Mouse (Mus musculus) cerebellum, adult 8-10 months (tissue): ENCODE measurements at regions not wholly inside any gene's neighbourhood (a gene's known extent, or its start where the extent isn't known, plus 50 kb on each side); places are given as distances from the start of the nearest gene placed in this dataset.

ENCODE experiments used
- DNase-seq: peaks from one replicate; pipeline ENCODE4 v3.0.0; 2022

DNA sequence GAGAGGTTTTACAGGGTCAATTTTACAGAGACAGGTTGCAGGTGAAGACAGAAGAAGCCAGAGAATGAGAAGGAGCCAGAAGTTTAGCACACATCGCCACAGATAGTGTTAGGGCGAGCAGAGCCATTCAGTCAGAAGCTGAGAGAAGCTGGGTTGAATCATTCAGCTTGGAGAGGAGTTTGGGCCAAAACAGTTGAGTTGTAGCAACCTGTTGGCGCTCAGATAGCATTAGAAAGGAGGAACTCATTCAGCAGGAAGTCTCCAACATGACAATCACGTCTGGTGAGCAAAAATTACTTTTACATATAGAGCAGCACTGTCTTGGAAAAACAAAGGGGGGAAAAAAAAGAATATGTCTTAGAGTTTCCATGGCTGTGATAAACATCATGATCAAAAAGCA lies 53.2 kb downstream of the Fam43a start:
- no peak for DNase-seq

DNA sequence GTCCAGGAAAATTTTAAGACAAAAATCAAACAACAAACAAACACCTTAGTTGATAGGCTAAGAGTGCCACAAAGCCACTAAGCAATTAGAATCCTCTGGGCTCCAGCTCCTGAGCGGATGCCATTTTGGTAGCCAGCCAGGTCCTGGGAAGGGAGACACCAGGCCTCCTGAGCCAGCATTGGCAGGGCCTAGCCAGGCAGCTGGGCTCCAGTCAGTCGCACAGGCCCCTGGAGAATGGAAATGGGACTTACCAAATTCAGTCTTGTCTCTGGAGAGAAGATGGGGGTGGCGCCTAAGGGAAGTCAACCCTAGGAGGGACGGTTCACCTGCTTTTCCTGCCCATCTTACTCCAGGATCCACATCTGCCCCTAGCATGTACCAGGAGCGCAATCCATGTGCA lies 54.3 kb downstream of the Fam43a start:
- peak; percentile 32 for DNase-seq

DNA sequence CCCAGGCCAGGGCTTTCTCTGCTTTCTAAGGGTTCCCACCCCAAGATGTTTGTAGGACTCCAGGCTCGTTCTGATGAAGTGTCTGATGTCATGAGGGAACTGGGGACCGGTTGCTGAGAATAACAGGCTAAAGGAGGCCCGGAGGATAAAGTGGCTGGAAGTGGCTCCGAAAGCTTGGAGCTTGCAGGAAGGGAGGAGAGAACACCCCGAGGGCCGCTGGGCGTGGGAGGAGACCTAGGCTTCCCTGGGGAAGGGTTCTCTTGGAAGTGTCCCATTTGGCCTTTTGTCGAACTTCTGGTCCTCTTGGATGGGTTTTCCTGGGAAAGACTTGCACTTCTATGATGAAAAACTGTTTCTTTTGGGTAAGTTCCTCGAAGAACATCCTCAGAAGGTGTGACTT lies 54.7 kb downstream of the Fam43a start:
- DNase-seq: no peak

DNA sequence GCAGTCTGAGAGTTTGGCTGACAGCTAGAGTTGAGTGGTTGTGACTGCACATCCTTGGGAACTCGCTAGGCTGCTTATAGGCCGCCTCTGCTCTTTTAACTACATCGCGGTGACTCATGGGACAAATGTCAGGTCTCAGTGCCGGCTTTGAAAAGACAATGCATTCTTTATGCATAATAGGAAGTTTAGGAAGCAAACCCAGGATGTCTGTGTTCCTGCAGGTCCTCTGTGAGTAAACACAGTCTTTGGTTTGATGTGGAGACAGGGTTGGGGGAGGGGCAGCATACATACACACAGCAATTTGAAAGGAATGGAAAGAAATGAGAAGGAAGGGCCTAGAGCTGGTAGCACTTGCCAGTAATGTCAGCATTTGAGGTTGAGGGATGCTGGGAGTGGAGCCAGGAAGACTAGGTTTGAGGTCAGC lies 56.3 kb downstream of the Fam43a start:
- DNase-seq: no peak

DNA sequence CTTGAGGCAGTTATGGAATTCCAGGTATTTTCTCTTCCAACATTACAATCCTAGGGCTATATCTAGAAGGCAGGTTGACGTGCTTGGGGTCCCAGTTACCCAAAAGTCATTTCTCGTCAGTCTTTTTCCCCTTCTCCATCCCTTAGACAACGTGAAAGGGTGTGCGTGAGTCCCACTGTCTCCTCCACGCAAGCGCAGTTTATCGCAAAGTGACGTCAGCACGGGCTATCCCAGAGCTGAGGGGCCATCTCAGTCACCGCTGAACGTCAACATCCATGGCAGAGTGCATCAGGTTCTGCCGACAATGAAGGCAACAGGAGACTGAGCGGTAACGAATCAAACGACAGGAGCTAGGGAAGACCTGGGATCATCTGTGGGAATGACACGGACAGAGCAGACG lies 57.4 kb downstream of the Fam43a start:
- DNase-seq: no peak

DNA sequence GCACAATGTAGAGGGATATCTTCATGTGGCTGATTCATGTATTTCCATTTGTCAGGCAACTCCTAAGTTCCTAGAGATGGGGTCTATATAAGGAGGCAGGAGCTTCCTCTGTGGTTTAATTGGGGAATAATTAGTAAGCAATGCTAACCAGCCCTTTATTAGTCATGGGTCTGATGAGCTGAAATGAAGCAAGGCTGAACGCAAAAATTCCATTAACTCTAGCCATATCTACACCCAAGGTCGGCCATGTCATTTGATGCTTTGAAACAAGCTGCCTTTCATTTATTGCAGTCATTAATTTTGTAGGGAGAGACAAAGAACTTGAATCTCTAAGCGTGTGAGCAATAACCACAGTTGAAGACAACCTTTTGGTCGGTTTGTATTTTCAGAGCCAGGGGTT lies 59.4 kb downstream of the Fam43a start:
- DNase-seq: no peak

DNA sequence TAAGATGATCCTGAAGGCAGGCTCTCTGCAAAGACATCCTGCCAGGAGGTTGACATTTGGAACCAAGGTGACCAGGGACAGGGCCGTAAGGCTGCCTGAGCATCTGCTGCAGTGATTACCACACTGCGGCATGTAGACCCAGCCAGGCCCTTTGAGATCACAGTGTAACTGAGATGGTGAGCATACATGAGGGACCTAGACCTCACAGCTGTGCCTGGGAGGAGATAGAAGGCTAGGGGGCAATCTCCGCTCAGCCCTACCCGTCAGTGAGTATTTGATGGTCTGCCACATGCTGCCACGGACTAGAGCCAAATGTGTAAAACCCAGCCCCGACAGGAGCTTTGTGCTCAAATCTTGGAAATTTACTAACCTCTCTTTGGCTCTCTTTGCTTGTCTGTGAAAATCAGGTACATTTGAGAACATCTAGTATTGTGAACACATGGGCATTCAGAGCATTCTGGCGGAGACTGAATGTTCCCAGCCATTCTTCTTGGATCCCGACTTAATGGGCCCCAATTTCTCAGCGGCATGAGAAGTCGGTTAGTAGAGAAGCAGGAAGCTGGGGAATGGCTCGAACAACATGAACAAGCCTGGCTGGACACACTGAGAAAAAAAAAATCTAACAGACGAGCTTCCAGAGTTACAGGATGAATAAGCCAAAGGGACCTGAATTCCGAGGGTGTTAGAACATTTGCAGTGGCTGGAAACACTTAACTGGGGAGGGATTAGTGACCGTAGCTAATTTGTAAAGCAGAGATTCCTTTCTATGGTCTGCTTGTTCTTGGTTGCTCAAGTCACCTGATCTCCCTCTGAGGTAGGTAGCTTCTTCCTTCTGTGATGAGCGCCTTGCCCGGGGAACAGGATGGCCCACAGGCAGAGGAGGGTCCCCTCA lies 61.8 kb downstream of the Fam43a start:
- DNase-seq: no peak

DNA sequence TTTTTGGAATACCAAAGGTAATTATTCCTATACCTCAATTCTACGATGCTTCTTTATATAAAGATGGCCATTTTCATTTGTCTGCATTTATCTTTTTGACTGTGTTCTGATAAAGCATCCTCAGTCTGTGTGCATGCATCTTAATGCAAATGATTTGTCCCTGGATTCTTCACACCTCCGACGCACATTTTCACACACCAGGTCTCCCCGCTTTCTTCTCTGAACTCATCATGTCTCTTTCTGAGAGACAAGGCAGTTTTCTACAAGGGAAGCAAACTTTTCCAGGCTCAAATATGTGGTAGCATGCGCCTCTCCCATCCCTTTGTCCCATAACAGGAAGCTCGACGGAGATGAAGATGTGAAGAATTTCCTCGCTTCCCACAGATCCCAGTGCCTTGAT lies 63.5 kb downstream of the Fam43a start:
- DNase-seq: no peak

DNA sequence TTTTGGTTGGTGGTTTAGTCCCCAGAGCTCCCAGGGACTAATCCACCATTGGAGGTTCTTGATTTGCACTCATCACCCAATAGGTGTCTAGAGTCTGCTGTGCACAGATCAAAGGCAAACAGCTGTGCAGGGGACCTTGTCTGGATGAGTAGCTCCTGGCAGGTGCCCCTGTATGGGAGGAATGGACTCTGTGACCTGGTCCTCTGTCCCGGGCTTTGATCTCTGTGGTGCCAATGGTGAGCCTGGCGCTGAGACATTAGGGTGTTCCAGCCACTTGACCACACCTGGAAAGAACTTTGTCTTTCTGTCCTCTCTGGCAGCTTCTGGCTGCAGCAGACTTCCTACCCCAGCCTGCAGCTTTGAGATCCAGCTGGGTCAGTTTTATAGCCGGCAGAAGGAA lies 64.4 kb downstream of the Fam43a start:
- no peak for DNase-seq

DNA sequence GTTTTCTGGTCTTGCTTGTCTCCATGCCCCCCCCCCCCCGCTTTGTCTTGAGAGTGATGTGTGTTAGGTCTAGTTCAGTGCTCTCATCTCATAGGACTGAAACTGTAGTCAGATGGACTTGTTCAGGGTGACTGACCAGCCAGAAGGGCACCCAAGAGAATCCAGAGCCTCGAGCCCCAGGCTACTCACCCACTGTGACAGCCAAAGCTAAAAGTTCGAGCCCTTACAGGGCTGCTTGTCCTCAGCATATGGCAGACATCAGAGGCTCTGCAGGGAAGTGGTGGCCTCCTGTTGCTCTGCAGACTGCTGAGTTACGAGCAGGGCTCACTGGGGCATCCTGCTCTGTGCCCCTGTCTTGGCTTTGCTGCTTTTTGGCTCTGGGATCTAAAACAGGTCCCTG lies 64.9 kb downstream of the Fam43a start:
- no peak for DNase-seq

DNA sequence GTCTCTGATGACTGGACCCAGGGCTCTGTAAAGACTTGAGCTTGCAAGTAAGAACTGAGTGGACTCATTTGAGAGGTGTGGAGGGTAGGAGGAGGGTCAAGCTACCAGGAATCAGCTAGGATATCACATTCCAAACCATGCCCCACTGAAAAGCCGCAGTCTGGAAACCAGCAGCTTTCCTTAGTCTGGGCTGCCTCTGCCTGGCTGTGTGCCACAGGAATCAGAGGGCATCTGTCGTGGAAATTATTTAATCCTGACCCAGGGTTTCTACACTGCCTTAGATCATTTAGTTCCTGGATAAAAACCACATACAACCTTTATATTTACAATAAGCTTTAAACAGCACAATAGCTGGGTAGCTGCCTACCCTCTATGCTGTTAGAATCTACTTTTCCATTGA lies 66.4 kb downstream of the Fam43a start:
- DNase-seq: no peak

DNA sequence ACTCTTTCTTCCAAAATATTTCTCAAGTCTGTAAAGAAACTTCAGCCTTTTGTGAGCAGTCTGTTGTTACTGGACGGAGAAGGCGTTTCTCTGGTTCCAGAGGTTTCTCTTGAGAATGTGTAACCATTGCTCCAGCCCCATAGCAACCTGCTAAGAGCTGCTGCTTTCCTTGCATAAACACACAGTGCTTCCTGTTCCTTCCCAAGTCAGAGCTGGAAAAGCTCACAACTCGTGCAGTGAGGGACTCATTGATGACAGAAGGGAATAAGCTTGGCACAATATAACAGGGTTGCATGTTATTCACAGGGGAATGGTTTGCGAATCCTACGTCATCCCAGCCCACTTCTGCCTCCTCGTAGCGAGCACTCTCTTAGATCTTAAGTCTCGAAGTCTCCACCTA lies 70.4 kb downstream of the Fam43a start:
- no peak for DNase-seq

DNA sequence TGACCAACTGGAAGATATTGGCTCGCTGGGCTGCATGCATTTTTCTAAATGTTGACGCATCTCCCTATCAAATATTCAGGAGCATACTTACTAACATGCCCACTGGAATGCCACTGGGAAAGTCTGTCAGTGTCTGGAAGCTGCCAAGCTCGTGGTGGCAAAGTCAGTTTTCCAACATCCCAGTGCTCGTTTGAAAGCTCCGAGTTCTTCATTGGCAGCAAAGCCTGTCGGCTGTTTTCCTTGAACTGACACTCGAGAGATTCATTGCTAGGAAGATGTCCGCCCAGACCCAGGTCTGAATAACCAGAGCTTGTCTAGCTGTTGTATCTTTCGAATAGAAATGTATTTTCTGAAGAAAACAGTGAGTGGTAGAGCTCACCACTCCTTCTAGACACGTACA lies 72.1 kb downstream of the Fam43a start:
- DNase-seq: no peak

DNA sequence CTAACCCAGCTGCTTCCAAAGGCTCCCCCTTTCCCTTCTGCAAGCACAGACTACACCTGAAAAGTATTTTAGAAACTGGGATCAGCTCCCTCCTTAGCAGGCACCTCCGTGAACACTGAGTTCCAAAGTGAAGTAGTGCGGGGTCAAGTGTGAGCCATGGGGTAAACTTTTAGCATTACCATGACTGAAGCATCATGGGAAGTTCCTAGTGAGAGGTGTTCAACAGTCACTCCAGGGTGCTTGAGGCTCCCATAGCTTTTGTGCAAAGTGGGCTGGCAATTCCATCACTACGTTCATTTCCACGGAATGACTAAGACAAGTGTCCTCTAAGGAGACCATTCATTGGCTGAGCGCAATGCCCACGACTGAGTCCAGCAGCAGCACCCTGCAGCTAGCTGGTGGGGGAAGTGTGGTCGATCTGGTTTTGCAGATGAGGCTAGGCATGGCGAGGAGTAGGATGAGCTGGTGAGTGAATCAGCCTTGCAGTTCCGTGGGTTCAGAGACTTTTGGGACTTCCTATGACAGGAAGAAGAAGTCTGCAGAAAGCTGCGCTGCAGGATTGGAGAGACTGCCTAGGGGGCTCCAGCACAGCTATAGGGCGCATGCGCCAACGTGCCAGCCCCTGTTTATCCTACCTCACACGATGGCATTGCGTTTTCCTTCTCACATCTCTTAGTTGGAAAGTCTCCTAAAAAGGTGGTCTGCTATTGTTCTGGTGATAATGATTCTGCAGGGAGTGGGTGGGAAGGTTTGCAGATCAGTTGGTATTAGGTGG lies 73.4 kb downstream of the Fam43a start:
- no peak for DNase-seq

DNA sequence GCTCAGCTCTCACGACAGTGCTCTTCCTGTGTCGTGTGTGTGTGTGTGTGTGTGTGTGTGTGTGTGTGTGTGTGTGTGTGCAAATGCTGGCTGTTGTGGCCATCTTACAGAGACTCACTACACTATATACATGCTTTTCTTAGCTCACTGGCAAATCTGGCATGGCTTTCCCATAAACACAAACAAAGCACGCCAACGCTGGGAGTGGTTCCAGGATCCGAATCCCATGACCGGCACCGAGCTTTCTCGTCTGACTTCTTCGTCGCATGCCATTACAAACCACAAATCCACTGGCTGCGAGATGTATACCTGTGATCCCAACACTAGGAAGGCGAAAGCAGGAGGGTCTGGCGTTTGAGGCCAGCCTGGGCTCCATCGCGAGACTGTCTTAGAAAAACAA lies 74.1 kb downstream of the Fam43a start:
- no peak for DNase-seq

DNA sequence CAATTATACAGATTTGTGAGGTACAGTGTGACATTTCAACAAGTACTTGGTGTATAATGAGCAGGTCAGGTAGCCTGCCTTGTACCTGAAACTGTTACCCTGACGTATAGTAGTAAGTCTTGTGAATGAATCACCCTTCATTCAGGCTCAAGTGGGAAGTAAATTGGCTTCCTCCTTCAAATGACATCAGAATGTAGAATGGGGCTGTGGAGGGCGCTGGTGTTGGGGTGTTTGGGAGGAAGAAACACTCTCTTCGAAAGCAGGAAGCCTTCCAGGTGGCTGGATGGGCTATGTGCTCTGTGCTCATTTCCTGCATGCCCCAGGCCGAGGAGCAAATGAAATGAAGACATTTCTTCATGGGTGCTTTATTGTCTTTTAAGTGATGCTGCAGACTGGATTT lies 76.3 kb downstream of the Fam43a start:
- no peak for DNase-seq

DNA sequence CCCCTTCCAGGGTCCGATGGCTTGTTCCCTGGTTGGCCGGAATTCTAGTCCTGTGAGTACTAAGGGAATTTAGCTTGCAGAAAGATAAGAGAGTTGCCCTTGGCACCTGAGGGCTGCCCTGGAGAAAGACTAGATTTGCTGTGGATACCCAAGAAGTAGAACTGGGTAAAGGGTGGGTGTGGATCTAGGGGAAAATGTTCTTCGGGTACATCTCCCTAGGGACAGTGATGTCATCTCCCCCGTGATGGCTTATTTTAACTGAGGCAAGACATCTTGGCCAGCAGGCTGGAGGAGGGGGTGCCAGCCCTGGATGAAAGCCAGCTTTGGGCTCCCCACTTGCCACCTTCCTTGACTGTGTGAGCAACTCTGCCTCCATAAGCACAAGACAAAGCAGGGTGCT lies 77.5 kb downstream of the Fam43a start:
- DNase-seq: no peak

DNA sequence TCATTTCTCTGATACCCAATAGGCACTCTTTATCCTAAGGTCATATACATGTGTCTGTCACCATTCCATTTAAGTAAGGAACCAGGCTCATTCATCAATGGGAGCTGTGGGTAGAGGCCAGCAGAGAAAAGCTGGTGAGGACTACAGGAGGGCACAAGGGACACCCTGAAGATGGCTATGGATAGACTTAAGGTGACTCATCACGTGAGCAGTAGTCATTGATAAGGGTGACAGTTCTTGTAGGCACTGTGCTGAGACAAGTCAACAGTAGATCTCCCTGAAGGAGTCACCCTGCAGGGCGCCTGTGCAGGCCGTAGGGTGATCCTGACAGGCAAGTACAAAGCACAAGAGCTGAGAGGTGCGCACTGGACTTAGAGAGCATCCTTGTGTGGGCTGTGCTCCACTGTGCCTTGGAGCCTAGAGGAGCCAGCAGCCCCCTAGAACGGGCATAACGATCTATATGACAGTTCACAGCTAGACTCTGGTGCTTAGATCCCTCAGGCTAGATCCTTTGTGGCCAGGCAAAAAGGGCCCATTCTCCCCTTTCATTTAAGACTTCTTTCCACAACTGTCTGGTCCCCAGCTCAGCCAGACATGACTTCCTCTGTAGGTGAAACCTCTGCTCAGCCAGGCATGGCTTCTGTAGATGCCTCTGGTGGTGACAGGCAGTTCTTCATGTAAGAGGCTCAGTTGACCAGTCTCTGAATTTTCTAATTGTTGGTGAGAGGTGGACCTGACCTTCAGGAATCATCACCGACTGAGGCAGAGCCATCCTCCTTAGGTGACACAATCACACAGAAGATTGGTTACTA lies 78.6 kb downstream of the Fam43a start:
- no peak for DNase-seq

DNA sequence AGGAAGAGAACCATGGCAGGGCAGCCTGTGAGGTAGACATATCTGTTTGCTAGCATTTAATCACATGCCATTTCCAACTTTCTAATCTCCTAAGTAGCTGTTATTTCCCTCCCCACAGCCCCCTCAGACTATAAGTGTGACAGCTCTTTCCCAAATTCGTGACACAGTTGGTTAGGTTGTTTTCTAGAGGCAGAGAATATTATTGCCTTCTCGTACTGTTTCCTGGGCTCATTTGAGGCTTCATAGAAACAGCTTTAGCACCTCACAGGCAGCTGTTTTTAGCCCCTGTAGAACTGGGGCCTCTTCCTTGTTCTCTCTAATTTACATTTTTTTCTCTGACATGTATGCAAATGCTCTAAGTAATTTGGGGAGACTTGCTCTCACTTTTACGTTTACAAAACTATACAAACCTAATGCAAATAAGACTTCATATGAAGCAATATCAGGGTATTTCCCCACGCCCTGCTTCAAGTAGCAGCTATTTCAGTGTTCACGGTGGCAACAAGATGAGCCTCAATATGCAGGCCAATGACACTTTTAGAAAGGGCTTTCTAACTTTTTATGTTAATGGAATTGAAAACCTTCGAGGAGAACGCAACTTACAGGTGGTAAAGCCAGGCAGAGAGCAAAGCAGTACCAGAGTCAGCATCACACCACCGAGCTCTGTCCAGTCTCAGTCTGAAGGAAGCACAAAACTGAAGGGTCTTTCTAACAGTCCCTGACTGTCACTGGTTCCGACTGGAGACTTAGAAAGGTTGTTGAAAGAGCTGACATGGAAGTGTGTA lies 79.4 kb downstream of the Fam43a start:
- no peak for DNase-seq

DNA sequence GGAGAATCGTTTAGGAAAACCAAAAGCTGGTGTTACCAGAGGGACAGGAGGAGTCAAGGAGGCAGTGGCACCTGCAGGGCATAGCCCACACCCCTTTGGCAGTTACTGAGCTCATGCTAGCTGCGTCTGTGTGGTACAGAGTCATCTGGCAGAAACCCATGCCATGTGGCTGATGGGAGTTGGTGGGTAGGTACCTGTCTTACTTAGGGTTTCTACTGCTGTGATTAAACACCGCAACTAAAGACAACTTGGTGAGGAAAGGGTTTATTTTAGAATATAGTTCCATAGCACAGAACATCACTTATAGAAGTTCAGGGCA lies 79.9 kb downstream of the Fam43a start:
- DNase-seq: no peak

DNA sequence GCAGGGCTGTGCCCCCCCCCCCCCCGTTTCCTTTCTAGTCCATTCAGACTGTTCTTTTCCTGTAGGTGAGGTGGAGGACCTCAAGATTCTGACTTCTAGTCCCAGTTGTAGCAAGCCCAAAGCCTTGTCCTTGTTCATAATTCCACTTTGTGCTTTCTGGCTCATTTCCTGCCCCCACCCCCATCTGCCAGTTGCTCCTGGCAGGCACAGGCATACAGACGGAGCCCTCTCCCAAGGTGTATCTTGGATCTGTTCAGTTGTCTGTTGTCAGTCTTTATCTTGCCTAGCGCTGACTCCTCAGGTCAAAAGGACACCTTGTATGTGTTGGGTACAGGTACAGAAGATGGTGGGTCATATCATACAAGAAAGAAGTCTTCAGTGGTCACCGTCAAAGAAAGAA lies 81.9 kb downstream of the Fam43a start:
- no peak for DNase-seq

DNA sequence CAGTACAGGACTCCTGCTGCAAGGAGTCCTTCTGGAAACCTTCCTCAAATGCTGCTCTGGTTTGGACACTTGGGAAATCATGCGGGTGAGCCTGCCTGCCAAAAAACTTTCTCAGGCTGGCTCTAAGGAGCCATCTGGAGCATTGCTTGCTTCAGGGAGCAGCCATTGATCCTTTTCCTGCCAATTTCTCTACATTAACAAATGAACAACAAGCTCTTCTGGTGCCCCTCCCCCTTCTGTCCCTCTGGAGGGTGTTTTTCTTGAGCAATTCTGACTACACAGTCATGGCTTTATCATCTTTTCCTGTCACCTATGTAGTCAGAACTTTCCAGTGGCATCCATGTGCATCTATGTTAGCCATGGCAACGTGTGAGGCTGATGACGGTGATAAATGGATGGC lies 84.5 kb downstream of the Fam43a start:
- DNase-seq: no peak

DNA sequence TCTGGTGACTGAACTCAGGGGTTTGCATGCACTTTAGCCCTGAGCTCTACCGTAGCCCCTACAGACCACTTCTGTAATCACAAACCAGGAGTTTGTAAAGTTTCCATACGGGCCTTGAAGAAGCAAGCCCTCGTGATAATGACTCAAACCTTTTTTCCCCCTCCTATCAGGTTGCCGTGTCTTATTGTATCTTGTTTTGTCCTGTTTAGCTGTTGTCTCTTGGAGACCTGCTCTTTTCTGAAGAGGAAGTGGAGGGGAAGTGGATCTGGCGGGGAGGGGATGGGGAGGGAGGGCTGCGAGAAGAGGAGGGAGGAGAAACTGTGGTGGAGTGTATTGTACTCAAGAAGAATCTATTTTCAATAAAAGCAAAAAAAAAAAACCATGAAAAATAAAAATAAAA lies 87.0 kb downstream of the Fam43a start:
- DNase-seq: no peak
